Mouse (Mus musculus): ENCODE data around the gene Gsg1l2.
A peak's percentile ranks its signal among the peaks of the same experiment; 100 is the strongest.

The Gsg1l2 gene

GRCm38 (mm10) chr11:67774379-67774778 is at the start of gene Gsg1l2:
TSS of gene Gsg1l2 (plus strand) at chr11:67774608.
- DNase-seq: no peak

GRCm38 (mm10) chr11:67727095-67727494 is 47.3 kb upstream of the Gsg1l2 start:
- no peak for DNase-seq

GRCm38 (mm10) chr11:67728726-67729125 is 45.7 kb upstream of the Gsg1l2 start:
- DNase-seq: no peak

DNA sequence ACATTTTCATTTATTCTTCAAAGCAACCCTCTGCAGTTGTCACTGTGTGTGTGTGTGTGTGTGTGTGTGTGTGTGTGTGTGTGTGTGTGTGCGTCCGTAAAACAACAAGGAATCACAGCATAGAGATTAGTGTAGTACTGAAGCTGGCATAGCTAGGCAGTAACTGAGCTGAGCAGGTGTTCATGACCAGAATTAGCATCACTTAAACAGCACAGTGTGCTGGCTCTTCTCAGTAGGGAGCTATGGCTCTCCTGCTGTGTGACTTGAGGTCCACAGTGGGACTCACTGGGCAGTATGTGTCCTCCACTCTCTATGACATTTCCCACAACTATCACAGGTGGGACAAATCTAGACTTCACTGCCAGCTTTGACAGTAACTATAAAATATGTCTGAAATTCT is 43.4 kb upstream of the Gsg1l2 start:
- no peak for DNase-seq

- no peak for DNase-seq
These were observed 40.7 kb upstream of the Gsg1l2 start for GRCm38 (mm10) chr11:67733726-67734125.

DNA sequence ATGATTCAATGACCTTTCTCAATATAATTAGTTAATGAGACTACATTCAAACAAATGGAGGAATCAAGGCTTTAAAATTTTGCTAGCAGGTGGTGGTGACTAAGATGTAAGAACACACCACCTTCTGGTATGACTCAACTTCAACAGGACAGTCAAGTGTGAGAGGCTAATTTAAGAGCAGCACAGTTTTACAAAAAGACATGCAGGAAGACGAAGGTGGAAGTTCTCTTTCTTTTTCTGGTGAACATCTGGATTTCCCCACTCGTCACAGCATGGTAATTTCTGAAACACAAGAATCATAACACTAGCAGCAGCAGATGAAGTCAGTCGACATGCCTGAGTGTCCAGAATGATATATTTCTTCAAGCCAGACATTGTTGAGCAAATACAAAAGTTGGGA is 39.8 kb upstream of the Gsg1l2 start:
- DNase-seq: no peak

DNA sequence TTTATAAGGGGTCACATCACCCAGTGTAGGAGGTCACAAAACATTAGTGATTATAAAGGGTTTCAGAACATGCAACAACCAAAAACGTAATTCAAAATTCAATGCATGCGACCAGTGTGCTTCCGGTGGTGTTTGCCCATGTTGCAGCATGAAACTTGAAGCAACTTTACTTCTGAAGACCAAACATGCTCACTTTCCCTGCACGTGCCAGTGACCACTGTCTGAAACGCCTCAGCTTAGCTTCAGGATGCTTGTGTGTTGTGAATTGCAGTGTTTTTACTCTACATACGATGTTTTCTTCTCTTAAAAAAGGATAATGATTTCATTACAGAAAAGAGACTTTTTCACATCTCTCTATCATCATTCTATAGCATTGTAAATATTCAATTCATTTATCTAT is 36.1 kb upstream of the Gsg1l2 start:
- DNase-seq: no peak

DNA sequence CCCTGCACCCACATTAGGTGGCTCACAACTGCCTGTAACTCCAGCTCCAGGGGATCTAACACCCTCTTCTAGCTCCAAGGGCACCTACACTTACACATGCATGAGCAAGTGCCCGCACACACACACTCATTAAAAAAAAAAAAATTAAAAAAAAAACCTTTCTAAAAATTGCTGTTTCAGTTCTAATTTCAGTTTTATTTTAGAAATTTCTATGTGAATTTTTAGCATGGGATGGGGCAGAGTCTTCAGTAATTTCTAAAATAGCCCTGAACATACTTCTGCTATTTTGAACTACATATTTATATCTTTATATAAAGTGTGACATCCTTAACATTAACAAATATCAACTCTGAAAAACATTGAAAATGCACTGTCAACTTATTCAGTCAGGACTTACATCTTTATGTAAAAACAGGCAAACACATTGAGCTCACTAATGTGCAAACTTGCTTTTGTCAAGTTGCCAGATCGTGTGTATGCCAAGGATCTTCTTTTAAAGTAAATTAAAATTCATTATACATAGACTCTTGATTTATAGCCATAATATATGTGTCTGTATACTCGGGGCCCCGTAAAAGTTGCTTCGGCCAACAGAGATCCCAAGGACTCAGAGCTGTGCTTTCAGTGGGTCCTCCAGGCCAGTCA is 35.4 kb upstream of the Gsg1l2 start:
- DNase-seq: no peak

DNA sequence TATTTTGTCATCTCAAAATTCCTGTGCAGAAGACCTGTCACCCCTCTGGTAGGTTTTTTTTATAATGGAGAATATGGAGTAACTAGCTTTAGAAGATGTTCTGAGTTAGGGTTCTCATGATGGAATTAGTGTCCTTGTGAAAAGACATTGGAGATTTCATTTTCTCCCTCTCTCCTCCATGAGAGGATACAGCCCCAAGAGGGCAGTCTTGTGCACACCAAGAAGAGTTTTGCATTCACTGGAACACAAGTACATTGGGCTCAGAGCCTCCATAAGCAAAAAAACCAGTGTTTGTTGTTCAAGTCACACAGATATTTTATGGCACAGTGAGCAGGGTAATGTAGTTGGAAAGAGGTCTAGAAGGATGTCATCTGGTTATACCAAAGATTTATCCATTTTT is 32.8 kb upstream of the Gsg1l2 start:
- no peak for DNase-seq

- no peak for DNase-seq
These were observed 18.1 kb upstream of the Gsg1l2 start for GRCm38 (mm10) chr11:67756287-67756686.

GRCm38 (mm10) chr11:67757373-67758167 is 16.8 kb upstream of the Gsg1l2 start:
- DNase-seq: no peak

- DNase-seq: no peak
These were observed 3.4 kb upstream of the Gsg1l2 start, which contains the start of gene Glp2r for GRCm38 (mm10) chr11:67771053-67771452. TSS of gene Glp2r (minus strand) at chr11:67771153.

DNA sequence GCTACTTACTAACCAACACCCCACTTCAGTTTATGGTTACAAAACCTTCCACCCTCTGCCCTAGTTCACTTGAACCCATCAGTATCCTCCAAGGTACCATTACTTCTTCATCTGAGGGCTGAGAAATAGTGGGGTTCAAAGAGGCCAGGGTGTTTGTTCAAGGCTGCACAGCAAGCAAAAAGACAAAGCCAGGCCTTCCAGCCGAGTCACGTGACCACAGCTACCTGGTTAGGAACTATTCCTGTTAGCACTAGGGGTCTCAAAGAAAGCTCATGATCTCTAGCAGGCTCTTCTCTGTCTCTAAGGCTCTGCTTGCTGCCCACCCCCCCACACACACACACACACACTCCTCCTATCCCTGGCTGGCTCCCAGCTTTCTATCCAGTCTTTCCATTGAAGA is 2.7 kb upstream of the Gsg1l2 start:
- DNase-seq: no peak

DNA sequence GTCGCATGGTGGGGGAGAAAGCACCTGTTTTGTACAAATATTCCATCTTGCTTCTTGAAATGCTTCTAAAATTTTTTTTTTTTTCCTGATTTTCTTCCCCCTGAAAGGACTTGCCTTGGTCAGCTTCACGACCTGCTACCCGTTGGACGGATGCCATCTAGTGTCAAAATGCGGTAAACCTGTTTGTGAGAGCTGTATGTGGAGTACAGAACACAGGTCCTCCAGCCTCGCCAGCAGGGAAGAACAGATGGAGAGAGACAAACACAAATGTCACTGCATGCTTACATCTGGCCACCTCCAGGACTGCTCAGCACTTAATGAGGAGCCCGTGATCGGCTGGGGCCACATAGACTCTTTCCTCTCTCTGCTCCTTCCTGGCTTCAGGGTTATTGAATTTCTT is 1.8 kb upstream of the Gsg1l2 start:
- DNase-seq: no peak

DNA sequence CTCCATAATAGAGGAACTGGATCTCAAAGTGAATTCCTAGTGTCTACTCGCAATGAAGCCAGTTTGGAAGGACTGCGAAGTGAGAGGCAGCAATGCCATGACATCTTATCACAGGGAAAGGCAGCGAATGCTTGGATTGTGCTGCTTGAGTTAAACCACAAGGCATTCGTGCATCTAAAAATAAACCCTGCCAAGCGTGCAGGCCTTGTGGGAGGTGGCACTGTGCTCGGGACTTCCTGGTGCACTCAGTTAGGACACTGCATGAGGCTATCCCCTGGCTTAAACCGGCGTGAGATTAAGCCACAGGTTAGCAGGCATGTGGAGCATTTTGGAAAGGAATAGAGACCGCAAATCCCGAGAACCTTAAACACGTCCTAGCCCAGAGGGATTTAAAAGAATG is 15.8 kb downstream of the Gsg1l2 start:
- DNase-seq: no peak

- DNase-seq: no peak
These were observed 23.5 kb downstream of the Gsg1l2 start, which contains the start of gene Dhrs7c for GRCm38 (mm10) chr11:67797931-67798330. TSS of gene Dhrs7c (plus strand) at chr11:67798187.

DNA sequence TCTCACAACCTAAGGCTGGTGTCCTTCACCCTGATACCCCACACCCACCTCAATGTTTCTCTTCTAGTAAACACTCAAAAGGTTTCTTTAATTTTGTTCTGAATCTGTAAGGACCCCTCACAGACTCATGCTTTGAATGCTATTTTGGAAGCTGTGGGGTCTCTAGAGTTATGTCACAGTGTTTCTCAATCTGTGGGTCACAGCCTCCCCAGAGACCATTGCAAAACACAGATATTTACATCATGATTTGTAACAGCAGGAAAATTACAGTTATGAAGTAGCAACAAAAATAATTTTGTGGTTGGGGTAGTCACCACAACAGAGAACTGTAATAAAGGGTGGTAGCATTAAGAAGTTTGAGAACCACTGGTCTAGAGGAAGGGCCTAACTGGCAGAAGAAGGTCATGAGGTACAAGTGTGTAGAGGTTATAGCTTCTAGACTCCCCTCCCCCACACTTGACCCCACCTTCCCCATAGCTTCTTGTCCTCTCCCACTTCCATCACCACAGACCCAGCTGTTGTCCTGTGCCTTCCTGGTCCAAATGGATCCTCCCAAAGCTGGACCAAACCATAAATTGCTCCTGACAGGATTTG is 25.8 kb downstream of the Gsg1l2 start:
- DNase-seq: no peak

GRCm38 (mm10) chr11:67801169-67801568 is 26.8 kb downstream of the Gsg1l2 start:
- DNase-seq: no peak

- peak in 1 of 2 experiments; percentile 3 for DNase-seq
These were observed 31.1 kb downstream of the Gsg1l2 start for GRCm38 (mm10) chr11:67805538-67805937.

DNA sequence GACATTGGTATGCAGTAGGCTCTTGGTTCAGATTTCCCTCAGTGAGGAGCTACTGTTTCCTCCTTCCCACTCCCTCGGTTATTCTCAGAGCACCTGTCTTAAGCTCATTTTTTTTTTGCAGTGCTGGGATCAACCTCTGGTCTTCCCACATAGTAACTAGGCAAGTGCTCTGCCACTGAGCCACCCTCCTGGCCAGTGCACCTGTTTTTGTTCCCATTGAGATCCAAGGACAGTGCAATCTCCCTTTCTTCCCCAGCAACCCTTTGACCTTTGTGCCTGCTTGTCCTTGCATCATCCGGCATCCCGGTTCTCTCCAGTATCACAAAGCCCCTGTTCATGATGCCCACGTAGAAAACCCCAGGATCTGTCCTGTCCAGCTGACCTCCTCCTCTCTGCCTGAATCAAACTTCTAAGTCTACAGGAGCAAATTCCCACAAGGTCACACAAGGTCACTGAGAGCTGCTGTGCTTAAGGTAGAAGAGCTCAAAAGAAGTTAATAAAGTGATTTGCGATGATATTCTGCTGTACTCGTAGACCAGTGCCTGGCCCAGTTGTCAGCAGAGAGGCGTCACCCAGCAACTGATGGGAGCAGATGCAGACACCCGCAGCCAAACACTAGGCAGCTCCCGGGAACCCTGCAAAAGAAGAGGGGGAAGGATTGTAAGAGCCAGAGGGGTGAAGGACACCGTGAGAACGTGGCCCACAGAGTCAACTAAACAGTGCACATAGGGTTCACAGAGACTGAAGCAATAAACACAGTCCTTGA is 32.6 kb downstream of the Gsg1l2 start:
- no peak for DNase-seq

- no peak for DNase-seq
These were observed 33.6 kb downstream of the Gsg1l2 start for GRCm38 (mm10) chr11:67808051-67808450.

DNA sequence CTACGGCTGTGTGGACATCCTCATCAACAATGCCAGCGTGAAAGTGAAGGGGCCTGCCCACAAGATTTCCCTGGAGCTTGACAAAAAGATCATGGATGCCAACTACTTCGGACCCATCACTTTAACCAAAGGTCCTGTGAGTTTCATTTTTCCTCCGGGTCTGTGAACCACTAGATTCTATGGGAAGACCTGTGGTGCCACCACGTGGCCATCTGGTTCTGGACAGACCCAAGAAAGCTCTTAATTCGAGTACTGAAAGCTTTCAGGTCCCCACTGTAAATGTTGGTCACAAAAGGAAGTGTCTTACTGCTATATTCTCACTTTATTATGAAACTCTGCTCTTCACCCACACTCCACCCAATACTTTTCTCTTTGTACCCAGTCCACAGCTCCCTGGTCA is 37.1 kb downstream of the Gsg1l2 start:
- DNase-seq: no peak

DNA sequence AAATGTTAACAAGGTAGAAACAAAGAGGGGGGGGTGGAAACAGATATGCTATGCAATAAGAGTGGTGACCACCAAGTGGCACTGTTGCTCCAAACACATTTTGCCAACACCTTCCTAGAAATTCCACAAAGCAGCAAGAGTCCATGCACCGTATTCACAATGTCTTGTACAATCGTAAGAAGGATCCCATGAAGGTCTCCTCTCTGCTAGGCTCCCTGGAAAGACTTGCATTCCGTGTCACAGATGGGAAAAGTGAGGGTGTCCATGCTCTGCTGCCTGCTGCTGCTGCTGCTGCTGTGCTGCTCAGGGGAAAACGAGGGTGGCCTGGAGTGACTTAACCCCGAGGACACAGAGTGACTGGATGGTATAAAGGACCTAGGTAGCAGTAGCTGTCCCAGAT is 45.2 kb downstream of the Gsg1l2 start:
- DNase-seq: no peak
